Mouse (Mus musculus) liver, embryonic 14.5 days (tissue): ENCODE measurements around the gene Gm9821.

Experiments
- CTCF ChIP-seq: IDR thresholded peaks from 2 replicates; pipeline ENCODE4 v1.5.1; 2016; ENCODE audit warnings: antibody characterized with exemption, low read depth, control low read depth
- EP300 ChIP-seq: IDR thresholded peaks from 2 replicates; pipeline ENCODE4 v1.6.1; 2016; ENCODE audit warnings: antibody characterized with exemption, low read depth

DNA sequence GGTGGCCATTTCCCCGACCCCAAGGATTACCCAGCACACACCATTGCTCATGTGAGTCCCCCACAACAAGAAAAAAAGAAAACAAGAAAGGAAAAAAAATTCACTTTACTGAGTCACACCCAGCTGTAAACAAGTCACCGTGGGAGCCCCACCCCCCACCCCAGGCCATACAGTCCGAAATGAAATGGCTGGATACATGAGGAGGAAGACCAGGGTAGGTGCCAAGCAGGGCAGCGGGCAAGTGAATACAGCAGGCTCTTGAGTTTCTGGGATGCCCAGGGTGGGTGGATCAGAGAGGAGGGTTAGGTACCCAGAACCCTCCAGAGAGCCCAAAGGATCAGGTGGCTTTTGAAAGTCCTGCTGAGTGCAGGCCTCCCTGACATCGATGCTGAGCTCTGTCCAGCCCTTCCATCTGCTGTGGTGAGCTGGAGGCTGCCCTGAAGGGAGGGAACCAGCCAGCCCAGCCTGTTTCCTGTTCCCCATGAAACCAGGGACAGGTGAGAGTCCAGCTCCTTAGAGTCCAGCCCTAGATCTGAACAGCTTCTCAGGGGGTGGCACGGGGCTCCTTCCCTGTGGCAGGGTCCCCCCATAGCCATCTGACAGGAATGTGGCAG is 12.7 kb upstream of the Gm9821 start:
- no peak for TF ChIP-seq EP300
- TF ChIP-seq CTCF, result no peak
